Mouse (Mus musculus): ENCODE results near the gene Rbck1.

- TF ChIP-seq CTCF (IDR thresholded peaks at IDR 0.05; ENCODE audit: low read depth) (no peak), EP300 (optimal IDR thresholded peaks at IDR 0.05) (no peak)
These were observed 19.5 kb downstream of the Rbck1 start for GRCm38 (mm10) chr2:152312996-152313395.

Data from stomach, postnatal 0 days (tissue).